Mouse (Mus musculus): Measurements from ENCODE around the gene Shbg. TPM values are rescaled to one million over a fixed set of nuclear protein-coding genes. Genes with fewer than 3 reads are reported as not detected.

Shbg gene
- total RNA-seq, 2 experiments from 2014 or later: not detected

DNA sequence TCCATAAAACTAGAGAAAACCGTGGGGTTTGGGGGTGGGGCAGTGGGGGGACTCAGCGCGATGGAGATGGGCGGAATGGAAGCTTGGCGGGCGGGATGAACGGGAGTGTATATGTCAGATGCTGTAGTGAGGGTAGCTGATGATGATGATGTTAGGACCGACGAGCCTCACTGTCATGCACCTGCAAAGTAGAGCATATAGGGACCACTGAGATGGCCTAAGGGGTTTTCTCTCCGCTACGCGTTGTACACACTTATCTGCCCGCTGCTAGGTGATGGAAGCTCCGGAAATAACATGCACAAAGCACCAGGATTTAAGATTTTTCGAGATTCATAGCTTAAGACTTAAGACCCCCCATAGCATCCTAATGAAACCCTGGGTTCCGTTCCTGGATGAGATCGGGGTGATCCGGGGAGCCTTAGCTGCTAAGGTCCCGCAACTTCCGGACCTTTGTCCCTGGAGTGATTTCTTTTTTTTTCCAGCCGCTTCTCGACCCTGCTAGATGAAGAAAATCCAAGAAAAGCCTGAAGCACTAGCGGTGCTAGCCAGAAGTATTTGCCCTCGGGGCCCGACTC lies 37.0 kb downstream of the Shbg start:
- intact Hi-C loops (cut with DNase I): loop anchor here (2.0 kb wide), 1 partner anchor 24 kb away; the partner anchor contains the start of gene Atp1b2
- DNase-seq (ENCODE audit: low spot score in 2 of 2): no peak

DNA sequence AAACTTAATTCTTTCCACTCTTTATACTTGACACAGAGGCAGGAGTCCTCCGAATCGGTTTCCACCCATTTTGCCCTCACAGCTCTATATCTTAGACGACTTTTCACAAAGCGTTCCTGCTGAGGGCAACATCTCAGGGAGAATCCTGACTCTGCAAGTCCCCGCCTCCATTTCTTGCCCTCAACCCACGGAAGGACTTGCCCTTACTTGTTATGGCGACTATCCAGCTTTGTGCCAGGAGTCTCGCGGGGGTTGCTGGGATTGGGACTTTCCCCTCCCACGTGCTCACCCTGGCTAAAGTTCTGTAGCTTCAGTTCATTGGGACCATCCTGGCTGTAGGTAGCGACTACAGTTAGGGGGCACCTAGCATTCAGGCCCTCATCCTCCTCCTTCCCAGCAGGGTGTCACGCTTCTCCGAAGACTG lies 37.6 kb downstream of the Shbg start, which contains the start of the genes Wrap53 and Trp53:
Wrap53 (minus strand) TSS at position 165 of the 424 bp plus-strand sequence.
Trp53 (plus strand) TSS at position 269 of the 424 bp plus-strand sequence.
- intact Hi-C loops (cut with DNase I): loop anchor here (2.0 kb wide), 1 partner anchor 25 kb away; the partner anchor contains the start of gene Atp1b2
- peak; percentile 83 to 87 for DNase-seq (ENCODE audit: low spot score in 2 of 2)

DNA sequence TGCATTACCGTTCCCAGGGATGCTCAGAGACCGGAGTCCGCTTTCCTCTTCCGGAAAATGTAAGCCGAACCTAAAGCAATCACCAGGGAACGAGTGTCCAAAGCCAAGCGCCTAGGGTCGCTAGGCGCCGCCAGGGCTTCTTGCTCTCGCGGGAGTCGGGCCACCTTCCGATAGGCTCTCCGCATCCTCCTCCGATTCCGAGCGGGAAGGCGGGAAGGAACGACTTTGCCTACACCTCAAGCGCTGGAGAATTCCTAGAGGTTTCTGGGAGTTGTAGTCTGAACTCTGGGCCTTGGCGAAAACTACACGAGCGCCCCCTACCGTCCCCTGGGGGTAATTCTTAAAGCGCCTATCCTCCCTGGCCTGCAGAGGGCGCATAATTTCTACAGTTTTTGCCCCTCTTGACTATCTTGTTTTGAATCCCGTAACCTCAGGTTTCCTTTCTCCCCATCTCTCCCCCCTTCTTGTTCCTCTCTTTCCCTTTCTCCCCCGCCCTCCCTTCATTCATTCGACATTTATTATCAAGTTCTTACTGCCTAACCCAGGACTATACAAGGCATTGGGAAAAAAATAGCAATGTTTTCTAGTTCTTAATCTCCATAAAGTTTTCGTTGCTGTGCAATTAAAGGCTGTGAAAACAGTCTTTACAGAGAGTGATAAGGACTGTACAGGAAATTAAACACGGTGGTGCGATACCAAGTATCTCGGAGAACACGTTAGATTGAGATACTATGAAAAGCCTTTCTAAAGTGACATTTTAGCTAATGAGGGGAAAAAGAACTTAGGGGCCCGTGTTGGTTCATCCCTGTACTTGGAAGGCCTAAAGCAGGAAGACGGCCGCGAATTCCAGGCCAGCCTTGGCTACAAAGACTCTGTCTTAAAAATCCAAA lies 38.3 kb downstream of the Shbg start:
- intact Hi-C loops (cut with DNase I): loop anchor here (1.0 to 5.0 kb wide), 3 partner anchors 25 to 182 kb away; partner anchors contain the start of genes Atp1b2, Cyb5d1, Naa38 and Tmem88
- peak; percentile 96 to 98 for DNase-seq (ENCODE audit: low spot score in 2 of 2)

DNA sequence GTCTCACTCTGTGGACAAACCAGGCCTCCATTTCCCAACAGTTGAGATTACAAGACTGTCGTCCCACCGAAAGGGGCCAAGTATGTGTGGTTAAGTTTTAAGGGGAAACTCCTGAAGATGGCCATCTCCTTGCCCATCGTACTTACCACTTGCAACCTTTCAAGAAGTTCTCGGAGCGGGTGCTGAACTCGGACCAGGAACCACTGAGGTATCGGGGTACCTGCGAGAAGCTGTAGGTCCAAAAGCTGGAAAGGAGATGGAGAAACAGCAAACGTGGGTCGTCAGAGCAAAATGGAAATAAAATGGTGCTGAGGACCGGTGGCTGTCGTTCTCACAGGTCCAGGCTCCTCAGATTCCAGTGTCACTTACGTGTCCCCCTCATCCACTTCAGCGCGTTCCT lies 39.4 kb downstream of the Shbg start:
- intact Hi-C loops (cut with DNase I): loop anchor here (5.0 kb wide), 1 partner anchor 181 kb away; the partner anchor contains the start of genes Cyb5d1, Naa38 and Tmem88
- DNase-seq (ENCODE audit: low spot score in 2 of 2): no peak

DNA sequence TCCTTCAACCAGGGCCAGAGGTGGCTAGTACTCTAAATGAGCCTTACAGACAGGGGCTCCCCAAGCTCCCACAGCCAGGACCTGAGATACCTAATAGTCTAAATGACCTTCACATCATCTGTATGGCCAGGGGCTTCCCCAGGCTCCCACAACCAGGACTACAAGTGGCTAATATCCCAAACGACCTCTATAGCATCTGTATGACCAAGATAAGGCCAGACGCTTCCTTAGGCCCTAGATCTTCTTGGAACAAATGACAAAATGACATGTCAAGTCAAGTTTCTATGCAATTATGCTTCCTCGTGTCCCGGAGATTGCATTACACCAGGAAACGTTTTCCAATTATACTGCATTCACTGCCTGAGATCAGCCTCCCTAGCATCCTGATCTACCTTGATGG lies 41.4 kb downstream of the Shbg start:
- no peak for DNase-seq (ENCODE audit: low spot score in 2 of 2)
- intact Hi-C loops (cut with DNase I): loop anchor here (5.0 kb wide), 1 partner anchor 179 kb away; the partner anchor contains the start of genes Cyb5d1, Naa38 and Tmem88

DNA sequence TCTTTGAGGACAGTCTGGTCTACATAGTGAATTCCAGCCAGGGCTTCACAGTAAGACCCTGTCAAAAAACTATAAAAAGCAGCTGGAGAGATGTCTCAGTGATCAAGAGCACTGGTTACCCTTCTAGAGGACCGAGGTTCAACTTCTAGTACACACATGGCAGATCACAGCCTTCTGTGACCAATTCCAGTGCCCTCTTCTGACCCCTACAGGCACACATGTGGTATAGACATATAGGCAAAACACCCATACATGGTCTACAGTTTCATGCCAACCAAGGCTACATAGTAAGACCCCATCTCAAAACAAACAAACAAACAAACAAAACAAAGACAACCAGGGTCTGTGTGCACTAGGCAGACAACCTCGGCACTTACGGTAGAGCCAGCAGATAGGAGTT lies 42.5 kb downstream of the Shbg start:
- intact Hi-C loops (cut with DNase I): loop anchor here (5.0 kb wide), 1 partner anchor 178 kb away; the partner anchor contains the start of genes Cyb5d1, Naa38 and Tmem88
- DNase-seq (ENCODE audit: low spot score in 2 of 2): no peak

DNA sequence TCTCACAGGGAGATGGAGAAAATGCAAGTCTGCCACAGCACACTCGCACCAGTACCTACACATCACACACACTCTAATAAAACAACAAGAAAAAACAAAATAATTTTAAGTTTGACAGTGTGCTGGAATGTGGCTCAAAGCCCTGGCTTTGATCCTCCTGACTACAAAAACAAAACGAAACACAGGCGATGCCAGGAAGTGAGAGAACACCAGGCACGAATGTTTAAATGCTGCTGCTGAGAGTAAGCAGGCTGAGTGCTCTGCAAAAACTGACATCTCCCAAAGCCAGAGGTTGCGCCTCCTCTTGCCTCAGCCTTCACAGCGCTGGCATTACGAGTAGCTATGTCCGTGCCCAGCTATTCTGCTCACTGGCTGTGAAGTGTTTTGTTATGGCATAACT lies 52.6 kb downstream of the Shbg start:
- intact Hi-C loops (cut with DNase I): no loop called here
- DNase-seq (ENCODE audit: low spot score in 2 of 2): no peak

Small RNA genes lying within 50 kb of the gene (microRNA-seq; reads per million reads assigned to microRNA genes)
- gene Mir1934 (6.3 reads per million, percentile 22 among the genes with 10 or more reads in this experiment), gene Mir467f (not detected)

Other genes with a start within 250 kb of the Shbg start
- gene Chd3, start 248.5 kb downstream of the Shbg start, total RNA-seq (2021): 100 to 1,000 TPM; 421 to 443 TPM
- 100 to 1,000 TPM in 1 of 2 experiments, 10 to 100 TPM in 1; 97.9 to 108 TPM for gene Naa38, start 222.4 kb downstream of the Shbg start, total RNA-seq (2021)
- 10 to 100 TPM; 36.4 to 43.1 TPM for gene Cyb5d1, start 222.3 kb downstream of the Shbg start, total RNA-seq (2021)
- gene Tmem88, start 219.7 kb downstream of the Shbg start, total RNA-seq (2021): 1 to 10 TPM; 2.9 to 4.7 TPM
- 10 to 100 TPM; 19.9 to 23.9 TPM for gene Kdm6b, start 204.2 kb downstream of the Shbg start, total RNA-seq (2021)
- gene Dnah2, start 68.8 kb downstream of the Shbg start, total RNA-seq (2021): 1 to 10 TPM; 1.4 to 2.1 TPM
- 10 to 100 TPM; 56.1 to 57.3 TPM for gene Efnb3, start 57.7 kb downstream of the Shbg start, total RNA-seq (2021)
- 10 to 100 TPM; 10.2 to 10.8 TPM for gene Wrap53, start 37.6 kb downstream of the Shbg start, total RNA-seq (2021)
- gene Trp53, start 37.5 kb downstream of the Shbg start, total RNA-seq (2021): 10 to 100 TPM; 21.7 to 22.6 TPM
- 100 to 1,000 TPM; 398 to 420 TPM for gene Atp1b2, start 12.0 kb downstream of the Shbg start, total RNA-seq (2021)
- gene Sat2, start 4.1 kb upstream of the Shbg start, total RNA-seq (2021): 10 to 100 TPM in 1 of 2 experiments, 1 to 10 TPM in 1; 9.5 to 11.2 TPM
- 100 to 1,000 TPM; 117 to 149 TPM for gene Fxr2, start 15.1 kb upstream of the Shbg start, total RNA-seq (2021)
- under 1 TPM in 1 of 2 experiments, not detected in 1; 0.39 TPM for gene Sox15, start 37.4 kb upstream of the Shbg start, total RNA-seq (2021)
- 10 to 100 TPM; 59.8 to 62.3 TPM for gene Mpdu1, start 44.7 kb upstream of the Shbg start, total RNA-seq (2021)
- 10 to 100 TPM; 14.9 to 15.1 TPM for gene Cd68, start 48.2 kb upstream of the Shbg start, total RNA-seq (2021)
- gene Eif4a1, start 54.5 kb upstream of the Shbg start, total RNA-seq (2021): 100 to 1,000 TPM; 276 to 285 TPM
- gene Senp3, start 64.2 kb upstream of the Shbg start, total RNA-seq (2021): 100 to 1,000 TPM in 1 of 2 experiments, 10 to 100 TPM in 1; 84.3 to 114 TPM
- gene Tnfsf13, start 67.9 kb upstream of the Shbg start, total RNA-seq (2021): 1 to 10 TPM; 2.3 to 2.6 TPM
- 10 to 100 TPM in 1 of 2 experiments, 1 to 10 TPM in 1; 7.2 to 12.3 TPM for gene Tnfsf12, start 77.9 kb upstream of the Shbg start, total RNA-seq (2021)
- gene Tnfsfm13, start 78.2 kb upstream of the Shbg start, total RNA-seq (2021): 1 to 10 TPM; 1.7 to 3.0 TPM
- gene Polr2a, start 140.7 kb upstream of the Shbg start, total RNA-seq (2021): 10 to 100 TPM; 53.5 to 59.7 TPM
- not detected for gene Slc35g3, start 144.1 kb upstream of the Shbg start, total RNA-seq (2021)
- gene Zbtb4, start 148.0 kb upstream of the Shbg start, total RNA-seq (2021): 100 to 1,000 TPM; 122 to 127 TPM
- gene Chrnb1, start 178.0 kb upstream of the Shbg start, total RNA-seq (2021): under 1 TPM; 0.66 to 0.81 TPM
- 10 to 100 TPM; 14.1 to 18.7 TPM for gene Fgf11, start 184.0 kb upstream of the Shbg start, total RNA-seq (2021)
- not detected for gene Tmem102, start 187.7 kb upstream of the Shbg start, total RNA-seq (2021)
- gene Gm39566, start 197.4 kb upstream of the Shbg start, total RNA-seq (2021): not detected
- gene Spem2, start 200.6 kb upstream of the Shbg start, total RNA-seq (2021): not detected
- gene Spem1, start 204.3 kb upstream of the Shbg start, total RNA-seq (2021): under 1 TPM; 0.52 TPM
- gene Nlgn2, start 219.9 kb upstream of the Shbg start, total RNA-seq (2021): 100 to 1,000 TPM; 239 to 241 TPM
- gene Tmem256, start 220.6 kb upstream of the Shbg start, total RNA-seq (2021): 100 to 1,000 TPM; 111 to 130 TPM
- 10 to 100 TPM; 18.4 to 18.7 TPM for gene Plscr3, start 228.5 kb upstream of the Shbg start, total RNA-seq (2021)
- gene Tnk1, start 240.8 kb upstream of the Shbg start, total RNA-seq (2021): not detected